Mouse (Mus musculus) right cerebral cortex, postnatal 4 days (tissue): Measurements from ENCODE around the gene Extl2.

ENCODE experiments used
- DNase-seq: peaks from one replicate; pipeline ENCODE4 v3.0.0-alpha.2; 2022

Extl2 gene

DNA sequence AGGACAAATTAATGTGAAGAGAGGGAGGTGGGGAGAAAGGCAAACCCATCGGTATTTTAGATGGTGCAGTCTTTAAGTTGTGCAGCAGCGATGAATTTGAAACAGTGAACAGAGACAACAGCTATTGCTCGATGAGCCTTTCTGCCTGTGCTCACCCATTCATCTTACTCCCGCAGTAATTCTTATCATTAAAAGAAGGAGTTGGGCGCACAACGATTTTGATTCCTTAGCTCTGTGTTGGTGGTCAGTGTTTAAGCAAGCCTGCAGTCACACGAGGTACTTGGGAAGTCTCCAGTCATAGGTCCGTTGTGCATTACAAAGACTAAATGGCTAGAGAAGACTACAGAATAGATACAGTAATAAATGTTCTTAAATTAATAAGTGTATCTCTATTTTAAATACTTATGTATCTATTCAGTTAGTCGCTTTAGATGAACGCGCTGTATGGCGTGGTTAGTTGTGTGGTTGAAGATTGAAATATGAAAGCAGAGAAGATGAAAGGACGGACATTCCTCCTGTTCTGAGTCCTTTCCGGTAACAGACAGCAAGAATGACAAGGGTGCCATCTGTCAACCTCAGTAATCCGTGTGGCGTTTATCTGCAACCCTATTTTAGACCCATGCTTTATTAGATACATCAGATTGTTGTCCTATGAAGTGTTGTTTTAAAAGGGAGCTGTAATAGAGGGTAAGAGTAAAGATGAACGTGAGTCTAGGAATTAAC, 2.5 kb downstream of the Extl2 start:
- DNase-seq: no peak

GRCm38 (mm10) chr3:116014901-116015300, 7.6 kb downstream of the Extl2 start:
- no peak for DNase-seq

GRCm38 (mm10) chr3:116016116-116016515, 8.9 kb downstream of the Extl2 start:
- DNase-seq: peak; percentile 14

- no peak for DNase-seq
Measured at GRCm38 (mm10) chr3:116018606-116019005, 11.3 kb downstream of the Extl2 start.

- no peak for DNase-seq
Measured at GRCm38 (mm10) chr3:116019136-116019535, 11.9 kb downstream of the Extl2 start.

DNA sequence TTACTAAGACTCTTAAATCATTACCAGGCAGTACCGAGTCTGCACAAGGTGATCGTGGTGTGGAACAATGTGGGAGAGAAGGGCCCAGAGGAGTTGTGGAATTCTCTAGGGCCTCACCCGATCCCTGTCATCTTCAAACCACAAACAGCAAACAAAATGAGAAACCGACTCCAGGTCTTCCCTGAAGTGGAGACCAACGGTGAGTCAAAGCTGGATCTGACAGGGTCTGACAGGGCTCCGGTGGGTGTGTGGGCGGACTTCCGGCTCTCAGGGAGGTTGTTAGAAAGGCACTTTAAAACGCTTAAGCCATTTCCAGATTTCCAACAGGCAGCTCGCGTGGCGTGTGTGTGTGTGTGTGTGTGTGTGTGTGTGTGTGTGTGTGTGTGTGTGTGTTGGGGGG, 17.0 kb downstream of the Extl2 start:
- no peak for DNase-seq

DNA sequence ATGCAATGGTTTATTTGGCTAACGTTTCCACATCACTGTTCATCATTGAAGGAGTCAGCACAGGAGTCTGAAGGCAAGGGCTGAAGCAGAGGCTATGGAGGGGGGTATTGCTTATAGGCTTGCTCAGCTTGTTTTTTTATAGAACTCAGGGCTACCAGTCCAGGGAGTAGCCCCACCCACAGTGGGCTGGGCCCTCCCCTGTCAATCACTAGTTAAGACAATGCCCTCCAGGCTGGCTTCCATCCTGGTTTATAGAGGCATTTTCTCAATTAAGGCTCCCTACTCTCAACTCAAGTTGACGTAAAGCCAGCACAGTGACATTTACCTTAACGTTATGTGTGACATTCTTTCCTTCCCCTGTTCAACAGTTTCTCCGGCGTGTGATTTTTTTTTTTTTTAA, 17.4 kb downstream of the Extl2 start:
- no peak for DNase-seq

DNA sequence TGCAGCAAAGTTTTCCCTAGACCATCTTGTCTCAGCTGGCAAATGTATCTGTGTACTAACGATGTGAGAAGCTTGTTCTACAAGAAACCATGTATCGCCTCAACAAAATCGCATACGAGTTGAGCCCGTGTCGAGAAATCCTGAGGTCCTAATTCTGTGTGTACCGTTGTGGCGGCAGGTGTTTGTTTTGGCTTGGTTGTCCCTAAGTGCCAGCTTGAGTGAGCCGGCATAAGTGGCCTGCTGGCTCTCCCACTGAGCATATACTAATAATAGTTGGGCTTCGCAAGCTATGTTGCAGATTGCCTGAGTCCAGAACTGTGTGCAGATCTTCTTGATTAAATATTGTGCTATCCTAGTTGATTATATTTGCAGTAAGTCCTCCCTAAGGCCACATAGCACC, 18.4 kb downstream of the Extl2 start:
- no peak for DNase-seq

GRCm38 (mm10) chr3:116026996-116027395, 19.7 kb downstream of the Extl2 start:
- DNase-seq: no peak

DNA sequence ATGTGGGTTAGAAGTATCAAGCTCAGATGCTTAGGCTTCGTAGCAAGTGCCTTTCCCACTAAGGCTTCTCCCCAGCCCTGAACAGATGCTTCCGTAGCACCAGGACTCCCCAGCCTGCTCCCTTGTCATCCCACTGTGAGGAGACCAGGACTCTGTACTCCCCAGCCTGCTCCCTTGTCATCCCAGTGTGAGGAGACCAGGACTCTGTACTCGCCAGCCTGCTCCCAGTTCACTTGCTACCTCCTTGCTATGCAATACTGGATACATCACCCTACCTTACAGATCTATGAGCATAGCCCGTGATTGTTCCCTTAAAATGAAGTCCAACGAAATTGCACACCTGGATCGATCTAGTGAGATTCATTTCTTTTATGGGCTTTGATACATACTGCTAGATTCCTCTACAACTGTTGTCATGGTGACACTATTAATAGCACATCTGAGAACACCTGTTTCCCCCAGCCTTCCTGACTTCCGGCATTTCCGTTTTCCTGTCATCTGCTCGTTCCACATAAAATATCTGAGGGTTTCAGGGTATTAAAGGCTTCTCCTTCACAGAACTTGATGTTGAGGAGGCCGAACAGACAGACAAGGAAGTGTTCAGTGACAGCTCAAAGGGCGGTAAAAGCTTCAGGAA, 23.0 kb downstream of the Extl2 start:
- no peak for DNase-seq

DNA sequence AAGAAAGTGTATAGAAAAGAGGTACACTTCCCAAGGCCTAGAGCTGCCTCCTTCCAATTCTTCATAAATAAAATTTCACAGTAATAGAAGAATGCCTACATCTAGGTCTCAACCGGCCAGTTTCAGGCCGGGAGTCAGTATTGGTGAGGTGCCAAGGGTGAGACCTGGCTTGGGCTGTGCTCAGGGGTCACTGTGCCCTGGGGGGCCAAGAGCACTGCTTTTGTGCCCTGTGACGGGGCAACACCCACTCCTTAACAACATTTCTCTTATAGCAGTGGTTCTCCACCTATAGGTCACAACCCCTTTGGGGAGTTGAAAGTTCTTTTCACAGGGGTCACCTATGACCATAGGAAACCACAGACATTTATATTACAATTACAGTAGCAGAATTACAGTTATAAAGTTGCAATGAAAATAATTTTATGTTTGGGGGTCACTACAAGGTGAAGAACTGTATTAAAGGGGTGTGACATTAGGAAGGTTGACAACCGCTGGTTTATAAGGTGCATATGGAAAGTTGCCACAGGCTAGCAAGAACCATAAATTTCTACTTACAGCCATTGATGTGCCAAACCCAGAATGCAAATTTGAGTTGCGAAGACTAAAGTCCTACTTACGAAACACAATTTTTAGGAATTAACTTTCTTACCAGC, 26.1 kb downstream of the Extl2 start:
- DNase-seq: no peak

- DNase-seq: no peak
Measured at GRCm38 (mm10) chr3:116033871-116034222, 26.6 kb downstream of the Extl2 start.

DNA sequence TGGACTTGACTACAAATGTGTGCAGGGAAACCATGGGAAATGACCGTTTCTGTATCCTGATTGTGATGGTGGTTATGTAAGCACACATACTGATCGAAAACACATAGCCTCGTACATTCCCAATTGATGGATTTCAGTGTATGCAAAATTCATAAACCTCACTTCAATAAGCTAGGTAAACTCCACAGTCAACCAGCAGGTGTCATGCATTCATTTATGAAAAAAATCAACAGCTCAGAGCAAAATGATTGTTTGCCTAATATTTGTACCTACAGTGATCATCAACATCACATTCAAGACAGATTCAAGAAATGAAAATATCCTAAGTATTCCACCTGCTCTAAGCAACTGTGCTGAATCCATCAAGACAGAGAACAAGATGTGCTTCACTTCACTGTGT, 33.5 kb downstream of the Extl2 start:
- no peak for DNase-seq

GRCm38 (mm10) chr3:116046000-116046399, 38.7 kb downstream of the Extl2 start:
- DNase-seq: no peak

DNA sequence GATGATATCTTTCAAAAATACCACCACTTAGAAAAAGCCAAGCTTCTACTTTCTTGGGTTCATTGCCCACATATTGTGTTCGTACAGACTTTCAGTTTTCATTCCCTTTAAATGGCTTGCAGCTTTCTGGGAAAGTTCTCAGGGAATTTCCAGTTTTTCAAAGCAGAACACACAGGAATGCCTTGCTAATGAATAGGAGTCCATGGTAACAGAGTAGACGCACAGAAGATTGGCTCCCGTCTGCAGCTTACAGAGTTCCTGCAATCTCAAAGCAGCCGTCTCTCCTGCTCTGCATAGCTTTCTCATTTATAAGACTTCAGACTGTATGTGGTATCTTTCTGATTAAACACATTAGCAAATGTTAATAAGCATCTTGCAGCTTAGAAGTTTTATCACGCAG, 39.8 kb downstream of the Extl2 start:
- DNase-seq: no peak

GRCm38 (mm10) chr3:116057078-116057477, 49.8 kb downstream of the Extl2 start:
- DNase-seq: no peak

DNA sequence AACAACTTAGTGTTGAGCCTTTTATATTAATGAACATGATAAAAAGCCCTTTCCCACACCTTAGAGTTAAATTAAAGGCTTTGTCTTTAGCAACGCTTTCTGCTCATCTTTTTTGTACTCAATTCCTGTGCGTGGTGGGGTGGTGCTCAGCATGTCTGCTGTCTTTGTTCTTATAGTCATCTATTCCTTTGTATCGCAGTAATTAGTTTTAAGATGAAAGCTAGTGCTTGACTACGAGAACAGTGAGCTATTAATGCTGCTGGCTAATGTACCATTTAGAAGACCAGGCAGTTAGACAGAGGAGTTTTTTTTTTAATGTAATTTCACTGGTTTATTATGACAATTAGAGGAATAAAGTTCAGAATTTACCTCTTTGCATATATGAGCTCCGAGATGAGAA, 53.1 kb downstream of the Extl2 start:
- DNase-seq: no peak

DNA sequence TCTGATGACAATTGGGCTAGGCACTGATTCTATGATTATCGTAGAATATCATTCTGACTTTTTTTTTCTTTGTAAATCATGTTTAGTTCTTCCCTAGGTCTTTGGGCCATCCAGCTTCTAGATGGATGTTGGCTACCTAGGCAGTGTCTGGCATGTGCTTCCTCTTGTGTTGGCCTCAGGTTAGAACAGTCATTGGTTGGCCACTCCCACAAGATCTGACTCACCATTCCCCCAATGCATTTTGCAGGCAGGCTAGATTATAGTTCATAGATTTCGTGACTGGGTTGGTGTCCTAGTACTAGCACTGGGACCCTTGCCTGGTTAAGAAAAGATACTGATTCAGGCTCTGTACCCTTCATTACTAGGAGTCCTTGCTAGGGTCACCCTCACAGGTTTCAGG, 54.9 kb downstream of the Extl2 start:
- no peak for DNase-seq

GRCm38 (mm10) chr3:116072584-116072983, 65.3 kb downstream of the Extl2 start:
- no peak for DNase-seq

DNA sequence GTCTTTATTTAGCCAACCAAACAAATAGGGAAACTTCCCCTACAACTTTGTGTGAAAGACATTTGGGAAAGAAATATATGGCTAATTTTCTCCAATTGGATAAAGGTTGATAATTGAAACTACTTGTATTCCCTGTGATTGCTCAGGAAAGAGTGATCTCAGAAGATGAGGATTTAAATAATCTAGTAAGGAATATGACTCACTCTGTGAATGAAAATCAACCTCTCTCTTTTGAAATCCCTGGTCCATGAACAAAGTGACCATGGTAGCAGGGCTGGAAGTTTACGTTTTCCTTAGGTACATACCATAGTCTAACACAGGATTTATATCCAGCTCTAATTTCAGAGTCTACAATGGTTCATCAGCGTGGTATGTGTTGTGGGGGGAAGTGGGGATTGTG, 69.5 kb downstream of the Extl2 start:
- DNase-seq: no peak

DNA sequence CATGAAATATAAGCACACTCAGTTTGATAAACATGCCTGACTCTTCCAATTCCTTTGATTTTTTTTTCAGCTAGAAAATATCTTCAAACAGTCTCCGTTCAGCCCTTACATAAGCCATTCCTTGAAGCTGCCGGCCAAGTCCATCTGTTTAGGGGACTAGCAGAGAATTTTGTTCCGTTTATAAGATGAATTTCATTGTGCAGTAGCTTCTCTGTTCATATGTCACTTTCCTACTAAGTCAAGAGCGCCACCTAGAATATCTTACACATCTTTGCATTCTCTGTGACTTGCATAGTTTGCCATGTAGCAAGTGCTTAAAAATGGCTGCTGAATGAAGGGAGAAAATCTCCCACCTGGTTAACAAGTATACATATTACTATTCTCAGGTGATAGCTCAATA, 71.2 kb downstream of the Extl2 start:
- no peak for DNase-seq
